Mouse (Mus musculus) midbrain, postnatal 0 days (tissue): ENCODE measurements at regions not wholly inside any gene's neighbourhood (a gene's known extent, or its start where the extent isn't known, plus 50 kb on each side); places are given as distances from the start of the nearest gene placed in this dataset.

Experiments
- ATAC-seq: fragments of 200-750 bp; cut with Nextera tagmentation; 2 replicates; pipeline ENCODE4 v1.8.0; 2017; ENCODE audit warnings: moderate number of reproducible peaks, mild to moderate bottlenecking, moderate TSS enrichment, moderate library complexity; ENCODE audit not compliant: low FRiP score
- DNase-seq: peaks from one replicate; pipeline ENCODE4 v3.0.0-alpha.2; 2015; ENCODE audit warnings: low spot score
- H3K27ac ChIP-seq: fragments of 300-500 bp; sonication (generic); 2 replicates; pipeline ENCODE4 v1.5.1; 2014; ENCODE audit warnings: low read depth, mild to moderate bottlenecking, low read length, mixed read lengths
- H3K27me3 ChIP-seq: fragments of 300-500 bp; sonication (generic); 2 replicates; pipeline ENCODE4 v1.6.1; 2014; ENCODE audit warnings: low read length, control low read depth, mixed read lengths; ENCODE audit not compliant: insufficient read depth
- H3K36me3 ChIP-seq: fragments of 300-500 bp; sonication (generic); 2 replicates; pipeline ENCODE4 v1.6.1; 2014; ENCODE audit warnings: low read length, control low read depth, mixed read lengths; ENCODE audit not compliant: insufficient read depth
- H3K4me1 ChIP-seq: fragments of 300-500 bp; sonication (generic); 2 replicates; pipeline ENCODE4 v1.6.1; 2014; ENCODE audit warnings: mild to moderate bottlenecking, control low read depth, antibody characterized with exemption, low read length, mixed read lengths; ENCODE audit not compliant: insufficient read depth
- H3K4me2 ChIP-seq: fragments of 300-500 bp; sonication (generic); 2 replicates; pipeline ENCODE4 v1.6.1; 2014; ENCODE audit warnings: low read depth, mild to moderate bottlenecking, low read length, mixed read lengths; ENCODE audit not compliant: poor library complexity, severe bottlenecking
- H3K4me3 ChIP-seq: fragments of 300-500 bp; sonication (generic); 2 replicates; pipeline ENCODE4 v1.5.1; 2014; ENCODE audit warnings: low read depth, mild to moderate bottlenecking, low read length, moderate library complexity
- H3K9ac ChIP-seq: fragments of 300-500 bp; sonication (generic); replicated peaks from 2 replicates; pipeline ENCODE4 v1.6.1; 2014; ENCODE audit warnings: mild to moderate bottlenecking, low read length, moderate library complexity, mixed read lengths; ENCODE audit not compliant: poor library complexity, severe bottlenecking
- H3K9me3 ChIP-seq: fragments of 300-500 bp; sonication (generic); 2 replicates; pipeline ENCODE4 v1.6.1; 2016; ENCODE audit warnings: low read length, control low read depth
- CTCF ChIP-seq: IDR thresholded peaks from 2 replicates; pipeline ENCODE4 v1.5.1; 2016; ENCODE audit warnings: antibody characterized with exemption, mild to moderate bottlenecking
- WGBS: fragments of 180-500 bp; shearing (Covaris S2); extraction: QIAGEN DNeasy Blood & Tissue Kit; methylation state at CpG from one replicate; pipeline ENCODE4 v1.1.7; 2014; 5-methylcytosine and 5-hydroxymethylcytosine counted together

- Histone ChIP-seq H3K36me3 (no peaks in the 10 kb centered on the region), H3K9ac (no peak overlapping the region), H3K27ac (no peak overlapping the region), H3K4me1 (no peaks in the 10 kb centered on the region), H3K4me2 (no peak overlapping the region), H3K4me3 (no peak overlapping the region), H3K9me3 (no peaks in the 10 kb centered on the region), H3K27me3 (no peaks in the 10 kb centered on the region)
- TF ChIP-seq CTCF: no peak
- ATAC-seq (no peak), DNase-seq (peak; percentile 2)
- WGBS: 78% methylated on average over 1 of the region's 1 CpGs
Measured at GRCm38 (mm10) chr4:69034166-69034565, 80.0 kb upstream of the Brinp1 start.

GRCm38 (mm10) chr4:69020159-69020727 is 66.0 kb upstream of the Brinp1 start:
- TF ChIP-seq CTCF: no peak
- H3K27ac ChIP-seq: no peak overlapping the region
- H3K4me2 ChIP-seq: no peak overlapping the region
- no peak for ATAC-seq
- H3K9me3 ChIP-seq: no peaks in the 10 kb centered on the region
- no peak overlapping the region for H3K9ac ChIP-seq
- WGBS: 54% methylated on average over 6 of the region's 6 CpGs
- H3K27me3 ChIP-seq: no peaks in the 10 kb centered on the region
- no peak for DNase-seq
- H3K4me1 ChIP-seq: no peaks in the 10 kb centered on the region
- no peaks in the 10 kb centered on the region for H3K36me3 ChIP-seq
- no peak overlapping the region for H3K4me3 ChIP-seq

- DNase-seq: no peak
- Histone ChIP-seq H3K4me1 (no peaks in the 10 kb centered on the region), H3K27me3 (no peaks in the 10 kb centered on the region), H3K36me3 (no peaks in the 10 kb centered on the region), H3K9me3 (no peaks in the 10 kb centered on the region), H3K4me2 (no peak overlapping the region), H3K9ac (no peak overlapping the region), H3K4me3 (no peak overlapping the region), H3K27ac (no peak overlapping the region)
- 60% methylated on average over 2 of the region's 2 CpGs for WGBS
- ATAC-seq: no peak
- TF ChIP-seq CTCF: no peak
Measured at GRCm38 (mm10) chr4:69015396-69015795, 61.2 kb upstream of the Brinp1 start.
